Mouse (Mus musculus) lung, adult 2 months (tissue): ENCODE results near the gene Lmna. TPM values are rescaled to one million over a fixed set of nuclear protein-coding genes. Genes with fewer than 3 reads are reported as not detected.

ENCODE experiments used
- DNase-seq: peaks from one replicate; pipeline ENCODE4 v3.0.0; 2022
- H3K4me1 ChIP-seq: fragments of 200-500 bp; 2 replicates; pipeline ENCODE4 v1.6.1; 2011; ENCODE audit warnings: low read length; ENCODE audit not compliant: control insufficient read depth, insufficient read depth
- H3K4me3 ChIP-seq: fragments of 200-500 bp; replicated peaks from 2 replicates; pipeline ENCODE3; 2011; ENCODE audit warnings: low read depth, mild to moderate bottlenecking, control low read depth, low read length; ENCODE audit errors: extremely low read depth
- CTCF ChIP-seq: fragments of 200-500 bp; IDR thresholded peaks from 2 replicates; pipeline ENCODE4 v1.5.1; 2011; ENCODE audit warnings: mild to moderate bottlenecking, low read length, control low read depth; ENCODE audit not compliant: insufficient read depth
- POLR2A ChIP-seq: fragments of 200-500 bp; IDR thresholded peaks from 2 replicates; pipeline ENCODE4 v1.6.1; 2011; ENCODE audit warnings: low read depth, mild to moderate bottlenecking, control low read depth, low read length, borderline replicate concordance; ENCODE audit errors: extremely low read depth
- WGBS: fragments of 180-500 bp; shearing (Covaris S2); methylation state at CpG from one replicate; pipeline ENCODE4 v1.1.7; 2018; 5-methylcytosine and 5-hydroxymethylcytosine counted together
- polyA plus RNA-seq: library from polyadenylated mRNA; depleted of rRNA; stranded (reverse); fragments of >200 nt; gene quantifications from 2 replicates; pipeline ENCODE4 v1.2.3, GENCODE M21; 2012

Gene Lmna
- polyA plus RNA-seq, 1 experiment: 302 TPM

- peak overlapping the region; percentile 56 for H3K4me3 ChIP-seq
- H3K4me1 ChIP-seq: no peaks in the 10 kb centered on the region; the same call in 1 of the 2 replicates
- TF ChIP-seq CTCF (no peak), POLR2A (peak; percentile 30; the same call in 1 of the 2 replicates)
- 60% methylated on average over 18 of the region's 18 CpGs for WGBS
- peak; percentile 64 for DNase-seq
Measured at GRCm38 (mm10) chr3:88455588-88456264, 54.0 kb downstream of the Lmna start.

- WGBS: 46% methylated on average over 9 of the region's 9 CpGs
- Histone ChIP-seq H3K4me1 (no peaks in the 10 kb centered on the region; the same call in 1 of the 2 replicates), H3K4me3 (peak overlapping the region; percentile 56)
- no peak for DNase-seq
- TF ChIP-seq POLR2A (no peak), CTCF (no peak)
Measured at GRCm38 (mm10) chr3:88454762-88455587, 54.8 kb downstream of the Lmna start.

- H3K4me3 ChIP-seq: no peak overlapping the region
- 61% methylated on average over 8 of the region's 8 CpGs for WGBS
- no peak for DNase-seq
- no peak for TF ChIP-seq CTCF
- TF ChIP-seq POLR2A: no peak
- no peaks in the 10 kb centered on the region; the same call in 1 of the 2 replicates for H3K4me1 ChIP-seq
Measured at GRCm38 (mm10) chr3:88453986-88454385, 55.8 kb downstream of the Lmna start.

GRCm38 (mm10) chr3:88453369-88453768 is 56.4 kb downstream of the Lmna start:
- WGBS: 44% methylated on average over 8 of the region's 8 CpGs
- DNase-seq: no peak
- TF ChIP-seq POLR2A: no peak
- no peak for TF ChIP-seq CTCF
- Histone ChIP-seq H3K4me1 (no peaks in the 10 kb centered on the region; the same call in 1 of the 2 replicates), H3K4me3 (no peak overlapping the region)

GRCm38 (mm10) chr3:88452716-88453115 is 57.0 kb downstream of the Lmna start:
- H3K4me1 ChIP-seq: no peaks in the 10 kb centered on the region; the same call in 1 of the 2 replicates
- no peak for DNase-seq
- no peak overlapping the region for H3K4me3 ChIP-seq
- no peak for TF ChIP-seq POLR2A
- TF ChIP-seq CTCF: no peak
- WGBS: 83% methylated on average over 6 of the region's 6 CpGs

GRCm38 (mm10) chr3:88452246-88452645 is 57.5 kb downstream of the Lmna start:
- TF ChIP-seq POLR2A (no peak), CTCF (no peak)
- H3K4me1 ChIP-seq: no peaks in the 10 kb centered on the region; the same call in 1 of the 2 replicates

GRCm38 (mm10) chr3:88450379-88451131 is 59.2 kb downstream of the Lmna start:
- no peak overlapping the region for H3K4me3 ChIP-seq
- TF ChIP-seq CTCF: no peak
- TF ChIP-seq POLR2A: no peak
- no peak for DNase-seq
- WGBS: 71% methylated on average over 12 of the region's 12 CpGs
- no peaks in the 10 kb centered on the region for H3K4me1 ChIP-seq

More at GRCm38 (mm10) chr3:88452246-88452645, 57.5 kb downstream of the Lmna start:
- DNase-seq: no peak
- 59% methylated on average over 5 of the region's 5 CpGs for WGBS
- no peak overlapping the region for H3K4me3 ChIP-seq

- 25% methylated on average over 21 of the region's 21 CpGs for WGBS
- Histone ChIP-seq H3K4me3 (no peak overlapping the region), H3K4me1 (no peaks in the 10 kb centered on the region)
- TF ChIP-seq POLR2A (no peak), CTCF (no peak)
- DNase-seq: no peak
Measured at GRCm38 (mm10) chr3:88449395-88450023, 60.2 kb downstream of the Lmna start.

- WGBS: 74% methylated on average over 8 of the region's 8 CpGs
- Histone ChIP-seq H3K4me1 (no peaks in the 10 kb centered on the region), H3K4me3 (no peak overlapping the region)
- no peak for DNase-seq
- no peak for TF ChIP-seq POLR2A
- TF ChIP-seq CTCF: no peak
Measured at GRCm38 (mm10) chr3:88448443-88448842, 61.3 kb downstream of the Lmna start.
